Mouse (Mus musculus) hindbrain, embryonic 16.5 days (tissue): ENCODE data around the gene Efs. TPM values are rescaled to one million over a fixed set of nuclear protein-coding genes. Genes with fewer than 3 reads are reported as not detected.

Experiments used
- ATAC-seq: fragments of 200-750 bp; cut with Nextera tagmentation; 2 replicates; pipeline ENCODE4 v1.8.0; 2017; ENCODE audit warnings: moderate TSS enrichment, moderate library complexity
- H3K27ac ChIP-seq: fragments of 300-500 bp; sonication (generic); 2 replicates; pipeline ENCODE4 v1.5.1; 2014; ENCODE audit warnings: low read depth, mild to moderate bottlenecking, control low read depth, low read length, moderate library complexity
- H3K27me3 ChIP-seq: fragments of 300-500 bp; sonication (generic); replicated peaks from 2 replicates; pipeline ENCODE4 v1.6.1; 2014; ENCODE audit warnings: low read length; ENCODE audit not compliant: control insufficient read depth, insufficient read depth
- H3K36me3 ChIP-seq: fragments of 300-500 bp; sonication (generic); 2 replicates; pipeline ENCODE4 v1.6.1; 2014; ENCODE audit warnings: mild to moderate bottlenecking, low read length, moderate library complexity, mixed read lengths; ENCODE audit not compliant: control insufficient read depth, insufficient read depth
- H3K4me1 ChIP-seq: fragments of 300-500 bp; sonication (generic); 2 replicates; pipeline ENCODE4 v1.6.1; 2014; ENCODE audit warnings: low read depth, low read length; ENCODE audit not compliant: control insufficient read depth, insufficient read depth
- H3K4me2 ChIP-seq: fragments of 300-500 bp; sonication (generic); 2 replicates; pipeline ENCODE4 v1.6.1; 2014; ENCODE audit warnings: mild to moderate bottlenecking, low read length, control low read depth, moderate library complexity
- H3K4me3 ChIP-seq: fragments of 300-500 bp; sonication (generic); 2 replicates; pipeline ENCODE4 v1.5.1; 2014; ENCODE audit warnings: mild to moderate bottlenecking, low read length, control low read depth, moderate library complexity
- H3K9ac ChIP-seq: fragments of 300-500 bp; sonication (generic); 2 replicates; pipeline ENCODE4 v1.6.1; 2014; ENCODE audit warnings: low read depth, mild to moderate bottlenecking, control low read depth, low read length, moderate library complexity
- H3K9me3 ChIP-seq: fragments of 300-500 bp; sonication (generic); 2 replicates; pipeline ENCODE4 v1.6.1; 2014; ENCODE audit warnings: mild to moderate bottlenecking, low read length, moderate library complexity; ENCODE audit not compliant: control insufficient read depth
- WGBS: fragments of 180-500 bp; shearing (Covaris S2); extraction: QIAGEN DNeasy Blood & Tissue Kit; methylation state at CpG from one replicate; pipeline ENCODE4 v1.1.7; 2014; 5-methylcytosine and 5-hydroxymethylcytosine counted together
- microRNA counts: library from miRNA; unstranded; fragments of <30 nt; microRNA quantifications from one replicate; lab custom pipeline; 2016
- microRNA-seq: library from miRNA; unstranded; fragments of <30 nt; microRNA quantifications from one replicate; pipeline ENCODE4, GENCODE M21; 2017
- polyA plus RNA-seq: library from polyadenylated mRNA; unstranded; fragments of >200 nt; fragmentation: Nextera tagmentation; extraction: Ambion mirVana; gene quantifications from 2 replicates; pipeline ENCODE4 v1.2.1, GENCODE M21; 2015

Gene Efs
- polyA plus RNA-seq, 1 experiment from 2014 or later = 14.2 TPM

DNA sequence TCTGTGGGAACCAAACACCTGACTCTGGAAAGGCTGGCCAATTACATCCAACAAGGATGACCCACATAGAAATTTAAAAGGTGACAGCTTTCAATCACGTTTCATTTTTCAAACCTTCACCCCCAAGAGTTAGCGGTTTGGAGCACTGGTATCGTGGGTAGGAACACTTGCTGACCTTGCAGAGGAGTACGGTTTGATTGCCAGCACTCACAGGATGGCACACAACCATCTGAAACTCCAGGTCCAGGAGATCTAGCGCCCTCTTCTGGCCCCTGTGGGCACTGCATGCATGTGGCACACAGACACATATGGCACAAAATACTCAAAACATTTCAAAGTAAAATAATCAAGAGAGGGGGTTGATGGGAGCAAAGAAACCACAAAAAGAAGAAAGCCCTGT lies 59.0 kb downstream of the Efs start:
- Histone ChIP-seq H3K27me3 (no peaks in the 10 kb centered on the region), H3K9me3 (no peaks in the 10 kb centered on the region), H3K4me1 (peaks cover 4% of the 10 kb centered on the region), H3K4me3 (no peak overlapping the region), H3K9ac (no peak overlapping the region), H3K4me2 (no peak overlapping the region), H3K27ac (no peak overlapping the region), H3K36me3 (no peaks in the 10 kb centered on the region)
- 54% methylated on average over 5 of the region's 5 CpGs for WGBS
- ATAC-seq = no peak

MicroRNAs within 50 kb of the gene (microRNA counts, 519-probe panel; counts per million panel counts)
- microRNA mmu-miR-208a (lab: Ali Mortazavi, UCI) = 1,996 counts per million, percentile 28 among the panel's probes with 10 or more counts
- not detected for microRNA mmu-miR-208b (lab: Ali Mortazavi, UCI)

Small RNA genes lying within 50 kb of the gene (microRNA-seq; reads per million reads assigned to microRNA genes)
- gene Mir208a (0.83 reads per million), gene Mir208b (12.1 reads per million, percentile 28 among the genes with 10 or more reads in this experiment)

Other genes starting within 250 kb of the Efs start
- gene 1700123O20Rik, start 239.9 kb downstream of the Efs start, polyA plus RNA-seq = 68.2 and 69.1 TPM in 2 replicates
- gene Acin1, start 239.2 kb downstream of the Efs start, polyA plus RNA-seq = 89.5 and 98.2 TPM in 2 replicates
- gene Gm29776, start 227.3 kb downstream of the Efs start, polyA plus RNA-seq = 0.28 and 0.34 TPM in 2 replicates
- gene Cebpe, start 214.0 kb downstream of the Efs start, polyA plus RNA-seq = not detected in 2 replicates
- 8.6 and 11.2 TPM in 2 replicates for gene Slc7a8, start 144.2 kb downstream of the Efs start, polyA plus RNA-seq
- 0.20 TPM in 1 of 2 replicates, not detected in the other for gene Rnf212b, start 112.0 kb downstream of the Efs start, polyA plus RNA-seq
- 11.2 and 12.9 TPM in 2 replicates for gene Homez, start 55.2 kb downstream of the Efs start, polyA plus RNA-seq
- gene Ppp1r3e, start 48.6 kb downstream of the Efs start, polyA plus RNA-seq = 4.1 and 5.3 TPM in 2 replicates
- 4.8 and 5.9 TPM in 2 replicates for gene Bcl2l2, start 42.7 kb downstream of the Efs start, polyA plus RNA-seq
- gene Gm20521, start 42.7 kb downstream of the Efs start, polyA plus RNA-seq = 0.14 TPM in 1 of 2 replicates, not detected in the other
- 127 and 130 TPM in 2 replicates for gene Pabpn1, start 33.6 kb downstream of the Efs start, polyA plus RNA-seq
- 254 and 275 TPM in 2 replicates for gene Slc22a17, start 13.0 kb downstream of the Efs start, polyA plus RNA-seq
- 1.3 TPM in 2 replicates for gene Il25, start 6.6 kb upstream of the Efs start, polyA plus RNA-seq
- gene Cmtm5, start 10.1 kb upstream of the Efs start, polyA plus RNA-seq = 17.0 and 28.5 TPM in 2 replicates
- 1.6 and 1.8 TPM in 2 replicates for gene Myh6, start 40.8 kb upstream of the Efs start, polyA plus RNA-seq
- not detected in 2 replicates for gene Gm17428, start 50.8 kb upstream of the Efs start, polyA plus RNA-seq
- 8.5 and 10.6 TPM in 2 replicates for gene Myh7, start 68.5 kb upstream of the Efs start, polyA plus RNA-seq
- gene Ngdn, start 89.3 kb upstream of the Efs start, polyA plus RNA-seq = 48.2 and 50.6 TPM in 2 replicates
- 18.4 and 20.5 TPM in 2 replicates for gene Zfhx2, start 166.2 kb upstream of the Efs start, polyA plus RNA-seq
- 34.4 and 36.1 TPM in 2 replicates for gene Thtpa, start 168.7 kb upstream of the Efs start, polyA plus RNA-seq
- gene Ap1g2, start 180.5 kb upstream of the Efs start, polyA plus RNA-seq = 6.9 and 7.7 TPM in 2 replicates
- 31.8 and 32.3 TPM in 2 replicates for gene Jph4, start 190.8 kb upstream of the Efs start, polyA plus RNA-seq